Mouse (Mus musculus) CD4-positive, CD25-positive, alpha-beta regulatory T cell, adult 2 months (primary cell): Measurements from ENCODE around the gene Stra6.
A peak's percentile ranks its signal among the peaks of the same experiment; 100 is the strongest.

Source experiments
- DNase-seq: peaks from one replicate; pipeline ENCODE4 v3.0.0-alpha.2; 2012; ENCODE audit warnings: low read depth, low spot score

Gene Stra6

GRCm38 (mm10) chr9:58168880-58169279, 105.3 kb downstream of the Stra6 start:
- no peak for DNase-seq

GRCm38 (mm10) chr9:58169426-58169825, 105.8 kb downstream of the Stra6 start:
- no peak for DNase-seq

GRCm38 (mm10) chr9:58172863-58173262, 109.3 kb downstream of the Stra6 start:
- DNase-seq: no peak

GRCm38 (mm10) chr9:58174818-58175251, 111.2 kb downstream of the Stra6 start:
- no peak for DNase-seq

- no peak for DNase-seq
Measured at GRCm38 (mm10) chr9:58175745-58176487, 112.3 kb downstream of the Stra6 start.

- DNase-seq: no peak
Measured at GRCm38 (mm10) chr9:58177165-58177564, 113.6 kb downstream of the Stra6 start.

- DNase-seq: no peak
Measured at GRCm38 (mm10) chr9:58179390-58179789, 115.8 kb downstream of the Stra6 start.

GRCm38 (mm10) chr9:58184456-58184855, 120.9 kb downstream of the Stra6 start:
- DNase-seq: no peak

GRCm38 (mm10) chr9:58194222-58194621, 130.6 kb downstream of the Stra6 start:
- DNase-seq: no peak

GRCm38 (mm10) chr9:58195671-58196070, 132.1 kb downstream of the Stra6 start:
- DNase-seq: no peak

- DNase-seq: no peak
Measured at GRCm38 (mm10) chr9:58196141-58196540, 132.6 kb downstream of the Stra6 start.

GRCm38 (mm10) chr9:58196610-58197567, 133.3 kb downstream of the Stra6 start:
- DNase-seq: no peak

GRCm38 (mm10) chr9:58197781-58198701, 134.5 kb downstream of the Stra6 start:
- DNase-seq: peak; percentile 53

GRCm38 (mm10) chr9:58198801-58199371, 135.3 kb downstream of the Stra6 start:
- no peak for DNase-seq

- DNase-seq: no peak
Measured at GRCm38 (mm10) chr9:58199381-58200269, 136.0 kb downstream of the Stra6 start.

- DNase-seq: no peak
Measured at GRCm38 (mm10) chr9:58200270-58201090, 136.9 kb downstream of the Stra6 start.

GRCm38 (mm10) chr9:58201091-58201842, 137.7 kb downstream of the Stra6 start:
- DNase-seq: no peak

- no peak for DNase-seq
Measured at GRCm38 (mm10) chr9:58201861-58202549, 138.4 kb downstream of the Stra6 start.
